Comparison of ENCODE assay signal across 20 mouse cellular contexts in the genomic region with DNA sequence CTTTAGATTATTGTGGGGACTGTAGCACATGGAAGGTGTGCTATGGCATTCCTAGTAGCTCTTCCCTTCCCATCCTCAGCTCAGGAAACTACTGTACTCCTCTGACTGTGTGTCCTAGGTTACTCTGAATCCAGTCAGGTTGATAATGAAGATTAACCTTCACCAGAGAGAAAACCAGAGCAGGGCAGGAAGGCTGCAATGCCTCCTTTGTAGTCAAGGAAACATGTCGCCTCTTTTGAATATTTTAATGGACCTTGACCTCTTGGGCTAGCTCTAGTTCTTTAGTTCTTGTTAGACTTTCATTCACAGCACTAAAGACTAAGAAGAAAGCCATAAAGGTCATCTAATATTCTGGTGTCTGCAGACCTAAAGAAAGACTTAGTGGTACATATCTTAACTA.
"Had no signal": no experiment of that assay in that cellular context is flagged by ENCODE, and none has a peak within 500 bp of the region (broad histone marks: within the 10 kb centered on the region; RNA-seq: fewer than 3 reads in every experiment).

No protein-coding gene starts in this region.

- H3K4me1 ChIP-seq: intestine, embryonic 15.5 days; limb, embryonic 12.5 days; limb, embryonic 15.5 days; midbrain, embryonic 12.5 days; midbrain, embryonic 15.5 days; neural tube, embryonic 13.5 days; stomach, embryonic 15.5 days had no signal

- DNase-seq: left cerebral cortex, postnatal 4 days; liver, postnatal 0 days; lung, embryonic 14.5 days; retina, postnatal 1 day; right cerebral cortex, postnatal 25 days; spleen, adult 18-20 months; thymus, adult 18-20 months; thymus, postnatal 36 days had no signal

- H3K9me3 ChIP-seq: intestine, embryonic 15.5 days; limb, embryonic 12.5 days; limb, embryonic 15.5 days; midbrain, embryonic 12.5 days; midbrain, embryonic 15.5 days; neural tube, embryonic 13.5 days; stomach, embryonic 15.5 days had no signal

- H3K27ac ChIP-seq: intestine, embryonic 15.5 days; limb, embryonic 12.5 days; limb, embryonic 15.5 days; liver, embryonic 14.5 days; macrophage; midbrain, embryonic 12.5 days; midbrain, embryonic 15.5 days; neural tube, embryonic 13.5 days; stomach, embryonic 15.5 days had no signal

- H3K4me2 ChIP-seq: intestine, embryonic 15.5 days; limb, embryonic 12.5 days; limb, embryonic 15.5 days; liver, embryonic 11.5 days; lung, embryonic 14.5 days; midbrain, embryonic 12.5 days; midbrain, embryonic 15.5 days; neural tube, embryonic 13.5 days; stomach, embryonic 15.5 days had no signal

- H3K36me3 ChIP-seq: intestine, embryonic 15.5 days; limb, embryonic 12.5 days; limb, embryonic 15.5 days; midbrain, embryonic 12.5 days; midbrain, embryonic 15.5 days; neural tube, embryonic 13.5 days; stomach, embryonic 15.5 days had no signal

- H3K4me3 ChIP-seq: intestine, embryonic 15.5 days; limb, embryonic 12.5 days; limb, embryonic 15.5 days; midbrain, embryonic 12.5 days; midbrain, embryonic 15.5 days; myocyte; neural tube, embryonic 13.5 days; stomach, embryonic 15.5 days had no signal

- ATAC-seq: intestine, embryonic 15.5 days; liver, postnatal 0 days; lung, postnatal 0 days; midbrain, embryonic 15.5 days had no signal

- H3K9ac ChIP-seq: intestine, embryonic 15.5 days; limb, embryonic 12.5 days; limb, embryonic 15.5 days; liver, embryonic 14.5 days; liver, postnatal 0 days; lung, embryonic 14.5 days; midbrain, embryonic 12.5 days; midbrain, embryonic 15.5 days; neural tube, embryonic 13.5 days; stomach, embryonic 15.5 days had no signal
